Mouse (Mus musculus) kidney, adult 10 weeks (tissue): ENCODE measurements around the gene Atad1. TPM values are rescaled to one million over a fixed set of nuclear protein-coding genes. Genes with fewer than 3 reads are reported as not detected.

Experiments
- polyA plus RNA-seq: library from polyadenylated mRNA; stranded (reverse); fragments of 350-450 nt; fragmentation: Illumina TruSeq; extraction: RNeasy Lipid Tissue Mini Kit (QIAGEN cat#74804); gene quantifications from one replicate; pipeline ENCODE4 v1.2.3, GENCODE M21; 2014; ENCODE audit warnings: low read depth, low replicate concordance

Atad1 gene
- polyA plus RNA-seq = 254 TPM

GRCm38 (mm10) chr19:32739686-32740085 lies at the start of gene Atad1:
Atad1 (minus strand) TSS chr19:32739786.

GRCm38 (mm10) chr19:32756900-32757725 lies 17.5 kb upstream of the Atad1 start, which contains the start of gene Pten:
Pten (plus strand) TSS chr19:32757497.

Other genes starting within 250 kb of the Atad1 start
- 637 TPM for gene Papss2, start 144.0 kb downstream of the Atad1 start, polyA plus RNA-seq
- 125 TPM for gene Pten, start 17.7 kb upstream of the Atad1 start, polyA plus RNA-seq